Mouse (Mus musculus) limb, embryonic 14.5 days (tissue): Measurements from ENCODE around the gene Gm45713. TPM values are rescaled to one million over a fixed set of nuclear protein-coding genes. Genes with fewer than 3 reads are reported as not detected.
A peak's percentile ranks its signal among the peaks of the same experiment; 100 is the strongest.
"Not testable (repeated sequence)": the region's sequence is repeated elsewhere in the genome, so short reads cannot be mapped to it uniquely, and the experiment has no call there.

Experiments used
- ATAC-seq: fragments of 200-750 bp; cut with Nextera tagmentation; 2 replicates; pipeline ENCODE4 v1.8.0; 2017; ENCODE audit warnings: low read depth, moderate number of reproducible peaks, moderate TSS enrichment; ENCODE audit not compliant: low FRiP score
- DNase-seq: peaks from one replicate; pipeline ENCODE4 v3.0.0-alpha.2; 2015; ENCODE audit warnings: low spot score
- H3K27ac ChIP-seq: fragments of 300-500 bp; sonication (generic); replicated peaks from 2 replicates; pipeline ENCODE4 v1.5.1; 2014; ENCODE audit warnings: low read depth, mild to moderate bottlenecking, low read length, moderate library complexity, mixed read lengths
- H3K27me3 ChIP-seq: fragments of 300-500 bp; sonication (generic); 2 replicates; pipeline ENCODE4 v1.6.1; 2014; ENCODE audit warnings: low read length, mixed read lengths; ENCODE audit not compliant: control insufficient read depth, insufficient read depth
- H3K36me3 ChIP-seq: fragments of 300-500 bp; sonication (generic); 2 replicates; pipeline ENCODE4 v1.6.1; 2014; ENCODE audit warnings: mild to moderate bottlenecking, low read length, moderate library complexity, mixed read lengths; ENCODE audit not compliant: control insufficient read depth, insufficient read depth
- H3K4me1 ChIP-seq: fragments of 300-500 bp; sonication (generic); 2 replicates; pipeline ENCODE4 v1.6.1; 2014; ENCODE audit warnings: antibody characterized with exemption, low read length, mixed read lengths; ENCODE audit not compliant: control insufficient read depth, insufficient read depth
- H3K4me2 ChIP-seq: fragments of 300-500 bp; sonication (generic); replicated peaks from 2 replicates; pipeline ENCODE4 v1.6.1; 2014; ENCODE audit warnings: low read depth, mild to moderate bottlenecking, low read length, moderate library complexity; ENCODE audit not compliant: severe bottlenecking
- H3K4me3 ChIP-seq: fragments of 300-500 bp; sonication (generic); replicated peaks from 2 replicates; pipeline ENCODE4 v1.5.1; 2014; ENCODE audit warnings: low read length
- H3K9ac ChIP-seq: fragments of 300-500 bp; sonication (generic); 2 replicates; pipeline ENCODE4 v1.6.1; 2014; ENCODE audit warnings: mild to moderate bottlenecking, low read depth, low read length, moderate library complexity; ENCODE audit not compliant: severe bottlenecking
- H3K9me3 ChIP-seq: fragments of 300-500 bp; sonication (generic); 2 replicates; pipeline ENCODE4 v1.6.1; 2016; ENCODE audit warnings: low read length; ENCODE audit not compliant: control insufficient read depth
- POLR2A ChIP-seq: fragments of 200-500 bp; IDR thresholded peaks from 2 replicates; pipeline ENCODE4 v1.8.0; 2012; ENCODE audit warnings: inconsistent platforms, mild to moderate bottlenecking, moderate library complexity, borderline replicate concordance; ENCODE audit not compliant: insufficient read depth, insufficient read length; ENCODE audit errors: extremely low read depth
- WGBS: fragments of 180-500 bp; shearing (Covaris S2); extraction: QIAGEN DNeasy Blood & Tissue Kit; methylation state at CpG from one replicate; pipeline ENCODE4 v1.1.7; 2014; 5-methylcytosine and 5-hydroxymethylcytosine counted together
- polyA plus RNA-seq, 2 experiments: library from polyadenylated mRNA; depleted of rRNA in 1 of 2; stranded (reverse) in 1 of 2; unstranded in 1 of 2; fragments of >200 nt; fragmentation: Nextera tagmentation in 1 of 2; extraction: Ambion mirVana in 1 of 2; gene quantifications; 2 replicates each; pipeline versions ENCODE4 v1.2.1 to v1.2.3; 2012 to 2014

The Gm45713 gene
- polyA plus RNA-seq, 2 experiments = 0.31 to 1.4 TPM

DNA sequence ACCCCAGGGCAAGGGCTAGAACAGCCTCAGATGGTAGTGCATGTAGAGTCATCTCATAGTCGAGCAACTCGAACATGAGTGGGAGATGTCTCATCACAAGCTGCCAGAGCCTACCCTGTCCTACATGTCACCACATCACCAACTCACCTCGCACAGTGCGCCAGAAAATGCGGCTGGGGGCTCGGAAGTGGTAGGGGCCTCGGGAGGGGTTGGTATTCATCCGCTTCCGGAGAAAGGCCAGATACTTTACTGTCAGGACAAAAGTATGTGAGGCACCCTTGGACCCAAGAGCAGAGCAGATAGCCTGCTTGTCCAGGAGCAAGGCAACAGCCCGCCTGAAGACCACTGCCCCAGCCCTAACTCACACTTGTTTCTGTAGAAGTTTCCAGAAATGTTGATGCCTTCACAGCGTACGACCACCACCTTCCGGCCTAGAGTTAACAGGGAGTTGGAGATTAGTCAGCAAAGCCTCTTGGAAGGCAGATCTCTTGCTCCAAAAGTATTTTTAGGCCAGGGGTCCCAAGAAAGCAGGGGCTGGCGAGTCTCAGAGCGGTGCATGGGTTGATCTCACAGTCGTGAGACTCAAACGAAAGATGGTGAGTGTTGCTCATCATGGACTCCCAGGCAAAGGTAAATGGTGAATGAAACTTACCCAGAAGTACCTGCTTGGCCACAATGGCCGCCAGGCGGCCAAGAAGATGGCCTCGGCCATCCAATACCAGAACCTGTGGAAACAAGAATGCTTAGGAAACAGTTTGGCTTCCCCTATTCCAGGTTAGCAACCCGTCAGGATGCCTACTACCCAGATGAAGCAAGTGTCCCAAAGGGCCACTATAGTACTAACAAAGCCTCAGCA is 9.0 kb downstream of the Gm45713 start:
- TF ChIP-seq POLR2A = no peak
- ATAC-seq = no peak
- Histone ChIP-seq H3K36me3 (peaks cover 43% of the 10 kb centered on the region), H3K4me1 (peaks cover 32% of the 10 kb centered on the region), H3K9ac (peak overlapping the region; percentile 99), H3K4me3 (peak overlapping the region; percentile 96), H3K27ac (peak overlapping the region; percentile 91), H3K9me3 (no peaks in the 10 kb centered on the region), H3K27me3 (no peaks in the 10 kb centered on the region), H3K4me2 (peak overlapping the region; percentile 90)
- WGBS = 48% methylated on average over 21 of the region's 21 CpGs
- DNase-seq = no peak

DNA sequence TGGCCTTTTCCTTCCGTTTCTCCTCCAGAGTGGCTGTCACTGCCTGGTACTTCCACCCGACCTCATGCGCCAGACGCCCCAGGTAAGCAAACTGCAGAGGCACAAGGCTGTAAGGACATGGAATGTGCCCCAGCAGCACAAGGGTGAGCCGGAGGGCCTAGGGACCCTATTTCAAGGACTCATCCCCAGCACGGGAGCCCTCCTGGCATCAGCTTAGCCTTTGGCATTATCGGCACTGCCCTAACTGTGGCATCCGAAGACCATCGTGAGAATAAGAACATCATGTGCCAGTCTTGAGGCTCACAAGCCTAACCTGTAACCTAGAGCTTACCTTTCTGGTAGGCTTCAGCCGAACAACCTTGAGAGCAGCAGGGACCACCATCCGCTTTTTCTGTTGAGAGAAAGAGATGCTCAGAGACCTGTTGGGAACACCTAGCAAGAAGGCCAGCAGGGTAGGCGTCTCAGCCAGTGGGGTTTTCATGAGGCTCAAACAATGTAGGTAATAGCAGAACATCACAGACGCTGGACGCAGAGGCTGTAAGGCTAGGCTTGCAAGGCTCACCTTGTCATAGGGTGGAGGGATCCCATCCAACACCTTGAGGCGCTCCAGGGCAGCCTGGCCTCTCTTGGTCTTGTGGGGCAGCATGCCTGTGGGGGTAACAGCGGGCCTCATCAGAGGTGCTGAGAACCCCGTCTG is 9.7 kb downstream of the Gm45713 start:
- no peak for DNase-seq
- ATAC-seq = no peak
- no peaks in the 10 kb centered on the region for H3K27me3 ChIP-seq
- peaks cover 50% of the 10 kb centered on the region for H3K36me3 ChIP-seq
- H3K4me1 ChIP-seq = peaks cover 36% of the 10 kb centered on the region
- H3K27ac ChIP-seq = peak overlapping the region; percentile 91
- peak overlapping the region; percentile 90 for H3K4me2 ChIP-seq
- WGBS = 76% methylated on average over 17 of the region's 17 CpGs
- peak overlapping the region; percentile 96 for H3K4me3 ChIP-seq
- H3K9me3 ChIP-seq = no peaks in the 10 kb centered on the region
- peak overlapping the region; percentile 99 for H3K9ac ChIP-seq
- no peak for TF ChIP-seq POLR2A

DNA sequence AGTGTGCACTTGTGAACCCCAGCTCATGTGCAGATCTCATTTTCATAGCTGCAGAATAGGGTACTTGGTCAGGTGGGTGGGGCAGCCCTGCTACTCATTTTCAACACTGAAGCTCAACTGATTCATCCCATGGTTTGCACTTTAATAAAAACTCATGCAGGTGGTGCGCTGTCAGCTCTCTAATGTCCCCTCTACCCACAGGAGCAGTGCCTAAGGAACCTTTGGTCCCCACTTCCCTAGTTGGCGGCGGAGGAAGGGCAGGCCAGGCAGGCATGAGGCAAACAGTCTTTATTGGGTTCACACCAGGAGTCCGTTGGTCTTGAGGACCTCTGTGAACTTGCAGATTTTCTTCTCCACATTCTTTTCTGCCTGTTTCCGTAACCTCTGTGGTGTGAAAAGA is 10.4 kb downstream of the Gm45713 start:
- not testable (repeated sequence) for DNase-seq, ATAC-seq, H3K9ac ChIP-seq, H3K9me3 ChIP-seq, H3K27ac ChIP-seq, H3K4me2 ChIP-seq, H3K27me3 ChIP-seq
- Histone ChIP-seq H3K36me3 (peaks cover 57% of the 10 kb centered on the region), H3K4me3 (0 out of 2 replicates have a peak overlapping the region, but pooled peaks have one; percentile 97), H3K4me1 (peaks cover 36% of the 10 kb centered on the region)
- WGBS = 65% methylated on average over 5 of the region's 5 CpGs

DNA sequence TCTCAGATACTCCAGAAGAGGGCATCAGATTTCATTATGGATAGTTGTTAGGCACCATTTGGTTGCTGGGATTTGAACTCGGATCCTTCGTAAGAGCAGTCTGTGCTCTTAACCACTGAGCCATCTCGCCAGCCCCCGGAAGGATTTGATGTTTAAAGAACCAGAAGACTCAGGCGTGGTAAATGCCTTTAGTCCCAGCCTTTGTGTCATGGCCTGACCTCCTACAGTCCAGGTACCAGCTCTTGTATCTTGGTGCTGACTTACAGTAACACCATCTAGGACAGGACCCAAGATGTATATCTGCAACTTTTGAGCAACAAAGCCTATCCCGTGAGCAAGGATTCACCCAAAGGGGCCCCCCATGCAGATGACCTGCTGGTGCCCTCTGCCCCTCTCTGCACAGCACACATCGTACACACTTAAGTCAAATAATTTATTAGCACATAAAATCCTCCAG is 10.9 kb downstream of the Gm45713 start:
- Histone ChIP-seq H3K9ac (no peak overlapping the region), H3K27me3 (no peaks in the 10 kb centered on the region), H3K4me3 (peak overlapping the region; percentile 97), H3K4me2 (peak overlapping the region; percentile 54; the same call in 1 of the 2 replicates), H3K27ac (peak overlapping the region; percentile 65; the same call in 1 of the 2 replicates), H3K36me3 (peaks cover 62% of the 10 kb centered on the region), H3K9me3 (no peaks in the 10 kb centered on the region), H3K4me1 (peaks cover 36% of the 10 kb centered on the region)
- no peak for TF ChIP-seq POLR2A
- DNase-seq = peak; percentile 66
- no peak for ATAC-seq
- 8% methylated on average over 7 of the region's 7 CpGs for WGBS
